Mouse (Mus musculus): Measurements from ENCODE around the gene Camk2d. TPM values are rescaled to one million over a fixed set of nuclear protein-coding genes. Genes with fewer than 3 reads are reported as not detected.

Camk2d gene
- polyA plus RNA-seq, 1 experiment from 2014 or later: 20.6 TPM

GRCm38 (mm10) chr3:126681051-126681450 is 84.9 kb downstream of the Camk2d start:
- Histone ChIP-seq H3K27ac (ENCODE audit: low read depth, low read length) (no peak overlapping the region), H3K36me3 (ENCODE audit: control insufficient read depth, insufficient read depth, low read length) (no peaks in the 10 kb centered on the region), H3K4me3 (ENCODE audit: low read depth, low read length) (no peak overlapping the region), H3K9ac (ENCODE audit: low read depth, low read length) (no peak overlapping the region), H3K27me3 (ENCODE audit: control insufficient read depth, insufficient read depth, low read length) (no peaks in the 10 kb centered on the region), H3K9me3 (ENCODE audit: control insufficient read depth, low read length) (no peaks in the 10 kb centered on the region), H3K4me2 (replicated peaks; ENCODE audit: low read depth, low read length) (no peak overlapping the region), H3K4me1 (replicated peaks; ENCODE audit: control insufficient read depth, insufficient read depth, low read length) (no peaks in the 10 kb centered on the region)
- DNase-seq (ENCODE audit: low spot score) (no peak), ATAC-seq (ENCODE audit: low FRiP score) (no peak)
- WGBS: 83% methylated on average over 5 of the region's 5 CpGs

GRCm38 (mm10) chr3:126681996-126682395 is 85.9 kb downstream of the Camk2d start:
- Histone ChIP-seq H3K9ac (ENCODE audit: low read depth, low read length) (no peak overlapping the region), H3K4me3 (ENCODE audit: low read depth, low read length) (no peak overlapping the region), H3K4me1 (replicated peaks; ENCODE audit: control insufficient read depth, insufficient read depth, low read length) (no peaks in the 10 kb centered on the region), H3K4me2 (replicated peaks; ENCODE audit: low read depth, low read length) (no peak overlapping the region), H3K27me3 (ENCODE audit: control insufficient read depth, insufficient read depth, low read length) (no peaks in the 10 kb centered on the region), H3K27ac (ENCODE audit: low read depth, low read length) (no peak overlapping the region), H3K9me3 (ENCODE audit: control insufficient read depth, low read length) (no peaks in the 10 kb centered on the region), H3K36me3 (ENCODE audit: control insufficient read depth, insufficient read depth, low read length) (no peaks in the 10 kb centered on the region)
- no peak for ATAC-seq (ENCODE audit: low FRiP score)
- DNase-seq (ENCODE audit: low spot score): no peak
- WGBS: 87% methylated on average over 4 of the region's 4 CpGs

- H3K4me1 ChIP-seq (replicated peaks; ENCODE audit: control insufficient read depth, insufficient read depth, low read length): no peaks in the 10 kb centered on the region
- DNase-seq (ENCODE audit: low spot score): no peak
- no peak overlapping the region for H3K27ac ChIP-seq (ENCODE audit: low read depth, low read length)
- 62% methylated on average over 6 of the region's 6 CpGs for WGBS
- ATAC-seq (ENCODE audit: low FRiP score): 0 out of 2 replicates have a peak, but pooled peaks have one; percentile 19
- H3K4me2 ChIP-seq (replicated peaks; ENCODE audit: low read depth, low read length): no peak overlapping the region
- no peak overlapping the region for H3K4me3 ChIP-seq (ENCODE audit: low read depth, low read length)
- H3K9ac ChIP-seq (ENCODE audit: low read depth, low read length): no peak overlapping the region
- H3K36me3 ChIP-seq (ENCODE audit: control insufficient read depth, insufficient read depth, low read length): no peaks in the 10 kb centered on the region
- H3K9me3 ChIP-seq (ENCODE audit: control insufficient read depth, low read length): no peaks in the 10 kb centered on the region
- no peaks in the 10 kb centered on the region for H3K27me3 ChIP-seq (ENCODE audit: control insufficient read depth, insufficient read depth, low read length)
Observed at GRCm38 (mm10) chr3:126685363-126685762, 89.3 kb downstream of the Camk2d start.

DNA sequence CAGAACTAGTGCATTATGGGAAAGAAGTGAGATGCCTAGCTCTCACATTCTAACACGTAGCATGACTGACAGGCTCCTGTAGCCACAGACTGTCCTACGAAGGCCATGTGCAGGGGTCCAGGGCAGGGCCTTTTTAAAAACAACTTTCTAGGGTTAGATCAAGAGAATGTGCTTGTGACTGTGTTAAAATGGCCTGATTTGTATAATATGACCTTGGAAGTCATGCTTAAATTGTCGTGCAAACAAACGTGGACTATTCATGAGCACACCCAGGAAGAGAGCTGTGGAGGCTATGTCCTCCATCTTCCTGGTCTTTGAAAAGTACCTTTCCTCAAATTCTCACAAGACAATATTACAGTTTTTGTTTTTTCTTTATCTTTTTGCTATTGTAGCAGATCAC is 91.0 kb downstream of the Camk2d start:
- H3K4me3 ChIP-seq (ENCODE audit: low read depth, low read length): no peak overlapping the region
- no peak for ATAC-seq (ENCODE audit: low FRiP score)
- H3K9ac ChIP-seq (ENCODE audit: low read depth, low read length): no peak overlapping the region
- H3K27me3 ChIP-seq (ENCODE audit: control insufficient read depth, insufficient read depth, low read length): no peaks in the 10 kb centered on the region
- H3K4me2 ChIP-seq (replicated peaks; ENCODE audit: low read depth, low read length): no peak overlapping the region
- no peaks in the 10 kb centered on the region for H3K9me3 ChIP-seq (ENCODE audit: control insufficient read depth, low read length)
- no peak for DNase-seq (ENCODE audit: low spot score)
- H3K27ac ChIP-seq (ENCODE audit: low read depth, low read length): no peak overlapping the region
- WGBS: 67% methylated on average over 4 of the region's 4 CpGs
- H3K36me3 ChIP-seq (ENCODE audit: control insufficient read depth, insufficient read depth, low read length): no peaks in the 10 kb centered on the region
- H3K4me1 ChIP-seq (replicated peaks; ENCODE audit: control insufficient read depth, insufficient read depth, low read length): no peaks in the 10 kb centered on the region

- H3K27ac ChIP-seq (ENCODE audit: low read depth, low read length): no peak overlapping the region
- H3K9ac ChIP-seq (ENCODE audit: low read depth, low read length): no peak overlapping the region
- 68% methylated on average over 2 of the region's 2 CpGs for WGBS
- DNase-seq (ENCODE audit: low spot score) (no peak), ATAC-seq (ENCODE audit: low FRiP score) (no peak)
- no peak overlapping the region for H3K4me2 ChIP-seq (replicated peaks; ENCODE audit: low read depth, low read length)
- H3K9me3 ChIP-seq (ENCODE audit: control insufficient read depth, low read length): no peaks in the 10 kb centered on the region
- H3K4me3 ChIP-seq (ENCODE audit: low read depth, low read length): no peak overlapping the region
- H3K4me1 ChIP-seq (replicated peaks; ENCODE audit: control insufficient read depth, insufficient read depth, low read length): no peaks in the 10 kb centered on the region
- H3K27me3 ChIP-seq (ENCODE audit: control insufficient read depth, insufficient read depth, low read length): no peaks in the 10 kb centered on the region
- H3K36me3 ChIP-seq (ENCODE audit: control insufficient read depth, insufficient read depth, low read length): no peaks in the 10 kb centered on the region
Observed at GRCm38 (mm10) chr3:126688516-126688915, 92.4 kb downstream of the Camk2d start.

DNA sequence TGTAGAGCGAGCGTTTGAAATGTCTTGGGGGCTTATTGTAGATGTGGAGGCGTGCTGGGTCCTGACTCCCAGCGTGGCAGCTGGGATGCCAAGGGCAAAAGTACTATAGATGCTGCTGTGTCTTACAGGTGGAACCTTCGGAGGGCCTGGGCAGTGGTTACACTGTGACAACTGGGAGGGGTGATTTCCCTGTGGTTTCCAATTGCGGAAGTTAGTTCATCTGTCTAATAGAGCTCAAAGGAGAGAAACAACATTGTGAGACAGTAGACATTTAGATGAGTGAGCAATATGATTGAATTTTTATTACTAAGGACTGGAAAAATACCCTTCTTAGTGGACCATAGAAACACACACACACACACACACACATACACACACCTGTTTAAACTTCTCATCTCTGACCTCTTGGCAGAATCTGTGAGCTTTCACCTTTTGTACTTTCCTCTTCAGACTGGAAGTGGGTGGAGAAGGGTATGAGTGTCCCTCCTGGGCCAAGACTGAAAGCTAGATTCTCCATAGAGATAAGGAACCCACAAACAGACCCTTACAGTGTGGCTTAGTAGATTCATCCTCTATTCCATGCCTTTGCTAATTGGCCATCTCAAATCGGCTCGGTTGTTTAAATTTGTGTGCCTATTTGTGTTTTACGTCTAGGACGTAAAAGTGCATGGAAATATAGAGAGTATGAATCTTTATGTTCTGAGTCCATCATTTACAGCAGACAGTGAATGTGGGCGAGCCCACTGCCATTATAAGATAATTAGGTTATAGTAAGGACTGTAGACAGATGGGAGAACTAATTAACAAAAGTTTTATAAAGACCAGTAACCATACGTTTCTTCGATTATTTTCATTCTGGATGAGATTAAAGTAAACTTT is 94.8 kb downstream of the Camk2d start:
- H3K4me1 ChIP-seq (replicated peaks; ENCODE audit: control insufficient read depth, insufficient read depth, low read length): no peaks in the 10 kb centered on the region
- no peak for DNase-seq (ENCODE audit: low spot score)
- no peak overlapping the region for H3K4me2 ChIP-seq (replicated peaks; ENCODE audit: low read depth, low read length)
- no peak overlapping the region for H3K9ac ChIP-seq (ENCODE audit: low read depth, low read length)
- H3K27me3 ChIP-seq (ENCODE audit: control insufficient read depth, insufficient read depth, low read length): no peaks in the 10 kb centered on the region
- no peaks in the 10 kb centered on the region for H3K36me3 ChIP-seq (ENCODE audit: control insufficient read depth, insufficient read depth, low read length)
- no peak overlapping the region for H3K4me3 ChIP-seq (ENCODE audit: low read depth, low read length)
- 92% methylated on average over 13 of the region's 13 CpGs for WGBS
- no peaks in the 10 kb centered on the region for H3K9me3 ChIP-seq (ENCODE audit: control insufficient read depth, low read length)
- H3K27ac ChIP-seq (ENCODE audit: low read depth, low read length): no peak overlapping the region
- ATAC-seq (ENCODE audit: low FRiP score): no peak

DNA sequence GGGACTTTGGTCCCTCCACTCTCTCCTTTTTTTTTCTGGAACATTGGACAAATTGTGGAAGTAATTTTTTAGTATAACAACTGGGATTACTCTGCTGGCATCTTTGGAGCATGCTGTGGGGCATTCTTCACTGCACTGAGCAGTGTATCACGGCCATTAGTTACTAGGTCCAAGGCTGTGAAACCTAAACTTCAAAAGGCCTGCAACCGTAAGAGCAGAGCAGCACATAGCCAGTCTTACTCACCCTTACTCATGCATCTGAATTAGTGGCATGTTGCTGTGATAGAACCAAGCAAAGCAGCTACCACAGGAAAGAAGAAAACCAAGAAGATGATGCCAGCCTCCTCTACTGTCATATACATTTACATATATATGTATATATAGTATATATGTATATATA is 95.5 kb downstream of the Camk2d start:
- Histone ChIP-seq H3K27me3 (ENCODE audit: control insufficient read depth, insufficient read depth, low read length) (no peaks in the 10 kb centered on the region), H3K36me3 (ENCODE audit: control insufficient read depth, insufficient read depth, low read length) (no peaks in the 10 kb centered on the region), H3K27ac (ENCODE audit: low read depth, low read length) (no peak overlapping the region), H3K9ac (ENCODE audit: low read depth, low read length) (no peak overlapping the region), H3K4me1 (replicated peaks; ENCODE audit: control insufficient read depth, insufficient read depth, low read length) (no peaks in the 10 kb centered on the region), H3K4me2 (replicated peaks; ENCODE audit: low read depth, low read length) (no peak overlapping the region), H3K9me3 (ENCODE audit: control insufficient read depth, low read length) (no peaks in the 10 kb centered on the region), H3K4me3 (ENCODE audit: low read depth, low read length) (no peak overlapping the region)
- ATAC-seq (ENCODE audit: low FRiP score) (no peak), DNase-seq (ENCODE audit: low spot score) (no peak)
- 89% methylated on average over 2 of the region's 2 CpGs for WGBS

GRCm38 (mm10) chr3:126692797-126693196 is 96.7 kb downstream of the Camk2d start:
- H3K4me1 ChIP-seq (replicated peaks; ENCODE audit: control insufficient read depth, insufficient read depth, low read length): no peaks in the 10 kb centered on the region
- H3K27me3 ChIP-seq (ENCODE audit: control insufficient read depth, insufficient read depth, low read length): no peaks in the 10 kb centered on the region
- 0 out of 2 replicates have a peak overlapping the region, but pooled peaks have one; percentile 19 for H3K9ac ChIP-seq (ENCODE audit: low read depth, low read length)
- H3K36me3 ChIP-seq (ENCODE audit: control insufficient read depth, insufficient read depth, low read length): no peaks in the 10 kb centered on the region
- DNase-seq (ENCODE audit: low spot score) (no peak), ATAC-seq (ENCODE audit: low FRiP score) (no peak)
- no peak overlapping the region for H3K27ac ChIP-seq (ENCODE audit: low read depth, low read length)
- H3K4me2 ChIP-seq (replicated peaks; ENCODE audit: low read depth, low read length): no peak overlapping the region
- H3K9me3 ChIP-seq (ENCODE audit: control insufficient read depth, low read length): no peaks in the 10 kb centered on the region
- WGBS: 82% methylated on average over 8 of the region's 8 CpGs
- H3K4me3 ChIP-seq (ENCODE audit: low read depth, low read length): no peak overlapping the region

- H3K36me3 ChIP-seq (ENCODE audit: control insufficient read depth, insufficient read depth, low read length): no peaks in the 10 kb centered on the region
- H3K27me3 ChIP-seq (ENCODE audit: control insufficient read depth, insufficient read depth, low read length): no peaks in the 10 kb centered on the region
- H3K9ac ChIP-seq (ENCODE audit: low read depth, low read length): no peak overlapping the region
- no peaks in the 10 kb centered on the region for H3K4me1 ChIP-seq (replicated peaks; ENCODE audit: control insufficient read depth, insufficient read depth, low read length)
- 75% methylated on average over 7 of the region's 7 CpGs for WGBS
- no peak overlapping the region for H3K4me3 ChIP-seq (ENCODE audit: low read depth, low read length)
- DNase-seq (ENCODE audit: low spot score): no peak
- H3K9me3 ChIP-seq (ENCODE audit: control insufficient read depth, low read length): no peaks in the 10 kb centered on the region
- no peak for ATAC-seq (ENCODE audit: low FRiP score)
- no peak overlapping the region for H3K27ac ChIP-seq (ENCODE audit: low read depth, low read length)
- H3K4me2 ChIP-seq (replicated peaks; ENCODE audit: low read depth, low read length): no peak overlapping the region
Observed at GRCm38 (mm10) chr3:126693302-126693701, 97.2 kb downstream of the Camk2d start.

All from hindbrain, embryonic 11.5 days (tissue).